Mouse (Mus musculus) stomach, embryonic 15.5 days (tissue): Measurements from ENCODE around the gene Slc44a5. TPM values are rescaled to one million over a fixed set of nuclear protein-coding genes. Genes with fewer than 3 reads are reported as not detected.

ENCODE experiments used
- ATAC-seq: fragments of 200-750 bp; cut with Nextera tagmentation; 2 replicates; pipeline ENCODE4 v1.8.0; 2017; ENCODE audit warnings: low read depth, moderate number of reproducible peaks, moderate TSS enrichment; ENCODE audit not compliant: insufficient read depth, low FRiP score
- H3K27ac ChIP-seq: fragments of 300-500 bp; sonication (generic); 2 replicates; pipeline ENCODE4 v1.5.1; 2015; ENCODE audit warnings: mild to moderate bottlenecking, inconsistent platforms
- H3K27me3 ChIP-seq: fragments of 300-500 bp; sonication (generic); replicated peaks from 2 replicates; pipeline ENCODE4 v1.6.1; 2015; ENCODE audit warnings: inconsistent platforms
- H3K36me3 ChIP-seq: fragments of 300-500 bp; sonication (generic); 2 replicates; pipeline ENCODE4 v1.6.1; 2015; ENCODE audit warnings: inconsistent platforms
- H3K4me1 ChIP-seq: fragments of 300-500 bp; sonication (generic); 2 replicates; pipeline ENCODE4 v1.6.1; 2015; ENCODE audit warnings: inconsistent platforms
- H3K4me2 ChIP-seq: fragments of 300-500 bp; sonication (generic); 2 replicates; pipeline ENCODE4 v1.6.1; 2015; ENCODE audit warnings: mild to moderate bottlenecking, inconsistent platforms
- H3K4me3 ChIP-seq: fragments of 300-500 bp; sonication (generic); replicated peaks from 2 replicates; pipeline ENCODE4 v1.5.1; 2015; ENCODE audit warnings: inconsistent platforms
- H3K9ac ChIP-seq: fragments of 300-500 bp; sonication (generic); 2 replicates; pipeline ENCODE4 v1.6.1; 2015; ENCODE audit warnings: inconsistent platforms
- H3K9me3 ChIP-seq: fragments of 300-500 bp; sonication (generic); 2 replicates; pipeline ENCODE4 v1.6.1; 2016; ENCODE audit warnings: inconsistent platforms
- WGBS: fragments of 180-500 bp; shearing (Covaris S2); methylation state at CpG from one replicate; pipeline ENCODE4 v1.1.7; 2015; 5-methylcytosine and 5-hydroxymethylcytosine counted together
- polyA plus RNA-seq: library from polyadenylated mRNA; unstranded; fragments of >200 nt; fragmentation: Nextera tagmentation; extraction: Ambion mirVana; gene quantifications from 2 replicates; pipeline ENCODE4 v1.2.1, GENCODE M21; 2015

The Slc44a5 gene
- polyA plus RNA-seq, 1 experiment from 2014 or later: 0.78 TPM

DNA sequence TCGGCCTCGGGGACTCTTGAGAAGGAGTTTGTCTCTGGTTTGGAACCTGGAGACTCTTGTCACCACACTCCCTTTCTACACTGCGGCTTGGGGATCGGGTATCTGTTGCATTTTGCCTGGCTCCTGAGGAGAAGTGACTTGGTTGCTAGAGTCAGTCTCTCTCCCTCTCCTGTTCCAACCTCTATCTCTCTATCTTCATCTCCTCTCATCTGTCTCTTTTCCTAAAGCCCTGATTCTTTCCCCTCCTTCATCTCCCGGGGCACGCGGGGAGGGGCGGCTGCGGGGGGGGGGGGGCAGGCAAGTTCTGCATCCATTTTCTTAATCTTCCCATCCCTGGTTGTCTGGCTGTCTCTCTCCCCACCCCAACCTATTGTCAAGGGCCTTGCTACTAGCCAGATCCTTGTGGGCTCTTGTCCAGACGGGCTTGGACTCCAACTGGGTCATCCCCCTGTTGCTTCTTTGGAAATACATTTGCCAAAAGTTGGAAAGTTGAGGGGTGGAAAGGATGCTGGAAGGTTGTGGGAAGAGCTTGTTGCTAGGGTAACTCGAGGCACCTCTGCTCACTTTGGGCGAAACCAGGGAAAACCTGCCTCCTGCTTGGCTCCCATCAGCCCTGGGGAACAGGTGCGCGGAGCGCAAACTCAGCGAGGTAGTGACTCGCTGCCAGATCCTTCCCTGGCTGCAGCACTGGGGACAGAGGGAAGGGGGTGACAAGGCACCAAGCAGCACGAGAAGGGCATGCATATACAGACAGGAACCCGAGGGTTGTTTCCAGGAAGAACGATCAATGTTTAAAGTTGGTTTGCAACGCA is 919 bp downstream of the Slc44a5 start:
- no peak for ATAC-seq
- peak overlapping the region; percentile 54 for H3K4me3 ChIP-seq
- H3K27me3 ChIP-seq: peaks cover 21% of the 10 kb centered on the region
- no peaks in the 10 kb centered on the region for H3K9me3 ChIP-seq
- H3K4me2 ChIP-seq: peak overlapping the region; percentile 95
- no peaks in the 10 kb centered on the region for H3K36me3 ChIP-seq
- WGBS: 9% methylated on average over 21 of the region's 21 CpGs
- H3K4me1 ChIP-seq: 0 out of 2 replicates have a peak, but pooled peaks cover 10% of the 10 kb centered on the region
- H3K27ac ChIP-seq: no peak overlapping the region
- 0 out of 2 replicates have a peak overlapping the region, but pooled peaks have one; percentile 19 for H3K9ac ChIP-seq

DNA sequence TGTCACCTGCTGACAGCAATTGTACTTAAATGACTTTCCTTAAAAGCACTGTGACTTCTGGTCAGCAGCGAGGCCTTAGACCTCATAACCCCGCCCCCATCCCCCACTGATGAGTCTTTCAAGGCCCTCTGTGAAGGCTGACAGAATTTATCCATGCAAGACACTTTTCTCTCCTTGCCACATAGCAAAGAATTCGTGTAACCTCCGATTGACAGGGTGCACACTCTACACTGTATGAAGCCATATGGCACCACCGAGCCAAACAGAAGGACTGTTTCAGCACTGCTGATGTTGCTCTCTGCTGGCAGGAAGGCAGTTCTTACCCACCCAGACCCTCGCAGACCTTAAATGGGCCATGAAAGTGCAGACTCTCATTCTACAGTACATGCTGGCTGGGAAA is 1.8 kb downstream of the Slc44a5 start:
- no peak overlapping the region for H3K27ac ChIP-seq
- H3K9me3 ChIP-seq: no peaks in the 10 kb centered on the region
- H3K4me1 ChIP-seq: 0 out of 2 replicates have a peak, but pooled peaks cover 10% of the 10 kb centered on the region
- H3K9ac ChIP-seq: no peak overlapping the region
- no peak overlapping the region for H3K4me2 ChIP-seq
- ATAC-seq: no peak
- WGBS: 16% methylated on average over 6 of the region's 6 CpGs
- H3K27me3 ChIP-seq: peaks cover 21% of the 10 kb centered on the region
- H3K36me3 ChIP-seq: no peaks in the 10 kb centered on the region
- no peak overlapping the region for H3K4me3 ChIP-seq

DNA sequence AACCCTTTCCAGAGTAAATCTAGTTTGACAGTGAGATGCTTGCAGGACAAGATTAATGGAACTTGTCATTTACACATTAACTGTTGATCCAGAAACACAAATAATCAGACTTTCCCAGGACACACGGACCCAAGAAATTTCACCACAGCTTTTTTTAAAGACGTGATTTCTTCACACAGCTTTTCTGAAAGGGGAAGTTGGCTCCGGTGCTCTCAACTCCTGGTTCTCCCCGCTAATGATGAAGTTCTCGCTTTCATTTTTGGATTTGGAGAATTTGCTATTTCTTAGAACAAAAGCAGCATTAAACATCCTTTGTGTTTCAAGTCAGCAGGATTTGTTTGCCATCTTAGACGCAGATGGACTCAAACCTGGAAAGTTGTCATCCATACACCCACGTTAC is 2.6 kb downstream of the Slc44a5 start:
- no peak for ATAC-seq
- Histone ChIP-seq H3K27ac (no peak overlapping the region), H3K4me2 (no peak overlapping the region), H3K9me3 (no peaks in the 10 kb centered on the region), H3K4me3 (no peak overlapping the region), H3K36me3 (no peaks in the 10 kb centered on the region), H3K4me1 (0 out of 2 replicates have a peak, but pooled peaks cover 10% of the 10 kb centered on the region), H3K27me3 (peaks cover 21% of the 10 kb centered on the region), H3K9ac (no peak overlapping the region)
- 75% methylated on average over 7 of the region's 7 CpGs for WGBS

DNA sequence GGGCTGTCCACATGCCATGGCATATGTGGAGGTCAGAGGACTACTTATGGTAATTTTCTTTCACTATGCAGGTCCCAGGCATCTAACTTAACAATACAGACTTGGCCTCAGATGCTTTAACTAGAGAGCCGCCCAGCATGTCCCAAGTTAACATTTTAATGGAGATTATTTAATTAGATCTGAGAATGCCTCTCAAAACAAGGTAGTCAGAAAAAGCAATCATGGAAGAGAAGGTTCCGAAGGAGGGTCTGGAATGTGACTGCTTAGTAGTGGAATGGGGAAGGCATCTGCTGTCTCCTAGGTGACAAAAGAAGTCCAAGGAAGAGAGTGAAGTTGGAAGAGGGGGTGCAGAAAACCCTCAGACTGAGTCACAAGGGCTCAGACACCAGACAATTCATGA is 7.4 kb downstream of the Slc44a5 start:
- no peak for ATAC-seq
- 75% methylated on average over 2 of the region's 2 CpGs for WGBS

DNA sequence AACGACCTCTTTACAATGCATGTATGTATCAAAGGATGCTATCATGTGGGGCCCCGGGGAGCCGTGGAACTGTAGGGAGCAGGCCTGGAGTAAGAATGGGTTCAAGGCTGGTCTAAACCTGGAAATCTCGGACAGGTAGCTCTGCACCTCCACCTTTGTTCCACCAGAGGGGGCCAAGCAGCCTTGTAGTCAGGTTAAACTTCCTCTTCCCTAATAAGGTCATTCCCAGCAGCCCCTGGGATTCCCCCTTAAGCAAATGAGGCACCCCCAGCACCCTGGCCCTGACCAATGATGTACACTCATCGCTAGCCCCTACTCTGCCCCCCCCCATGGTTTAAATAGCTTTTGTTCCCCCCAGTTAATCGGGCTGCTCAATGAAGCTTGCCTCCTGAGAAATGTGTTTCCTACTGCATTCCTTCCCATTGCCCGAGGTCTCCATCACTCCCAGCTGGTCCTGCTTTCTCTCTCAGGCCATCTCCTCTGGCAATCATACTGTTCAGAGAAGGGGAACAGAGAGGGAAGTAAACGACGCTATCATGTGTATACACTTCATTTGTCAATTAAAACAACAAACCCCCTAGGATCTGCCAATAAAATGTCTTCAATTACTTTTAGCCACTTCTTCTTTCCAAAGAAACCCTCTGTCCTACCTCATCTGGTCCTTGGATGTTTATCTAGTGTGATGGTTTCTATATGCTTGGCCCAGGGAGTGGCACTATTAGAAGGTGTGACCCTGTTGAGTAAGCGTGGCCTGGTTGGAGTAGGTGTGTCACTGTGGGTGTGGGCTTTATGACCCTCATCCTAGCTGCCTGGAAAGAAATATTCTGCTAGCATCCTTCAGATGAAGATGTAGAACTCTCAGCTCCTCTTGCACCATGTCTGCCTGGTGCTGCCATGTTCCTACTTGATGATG is 11.4 kb downstream of the Slc44a5 start:
- Histone ChIP-seq H3K27ac (no peak overlapping the region), H3K36me3 (no peaks in the 10 kb centered on the region), H3K4me2 (no peak overlapping the region), H3K9me3 (no peaks in the 10 kb centered on the region), H3K9ac (no peak overlapping the region), H3K4me1 (no peaks in the 10 kb centered on the region), H3K4me3 (no peak overlapping the region), H3K27me3 (no peaks in the 10 kb centered on the region)
- peak; percentile 14; the same call in 1 of the 2 replicates for ATAC-seq
- WGBS: 56% methylated on average over 10 of the region's 10 CpGs

More for the DNA sequence above, 7.4 kb downstream of the Slc44a5 start:
- H3K36me3 ChIP-seq: no peaks in the 10 kb centered on the region
- H3K4me3 ChIP-seq: no peak overlapping the region
- H3K9me3 ChIP-seq: no peaks in the 10 kb centered on the region
- H3K27me3 ChIP-seq: no peaks in the 10 kb centered on the region
- H3K9ac ChIP-seq: no peak overlapping the region
- H3K27ac ChIP-seq: no peak overlapping the region
- H3K4me2 ChIP-seq: no peak overlapping the region
- H3K4me1 ChIP-seq: no peaks in the 10 kb centered on the region

DNA sequence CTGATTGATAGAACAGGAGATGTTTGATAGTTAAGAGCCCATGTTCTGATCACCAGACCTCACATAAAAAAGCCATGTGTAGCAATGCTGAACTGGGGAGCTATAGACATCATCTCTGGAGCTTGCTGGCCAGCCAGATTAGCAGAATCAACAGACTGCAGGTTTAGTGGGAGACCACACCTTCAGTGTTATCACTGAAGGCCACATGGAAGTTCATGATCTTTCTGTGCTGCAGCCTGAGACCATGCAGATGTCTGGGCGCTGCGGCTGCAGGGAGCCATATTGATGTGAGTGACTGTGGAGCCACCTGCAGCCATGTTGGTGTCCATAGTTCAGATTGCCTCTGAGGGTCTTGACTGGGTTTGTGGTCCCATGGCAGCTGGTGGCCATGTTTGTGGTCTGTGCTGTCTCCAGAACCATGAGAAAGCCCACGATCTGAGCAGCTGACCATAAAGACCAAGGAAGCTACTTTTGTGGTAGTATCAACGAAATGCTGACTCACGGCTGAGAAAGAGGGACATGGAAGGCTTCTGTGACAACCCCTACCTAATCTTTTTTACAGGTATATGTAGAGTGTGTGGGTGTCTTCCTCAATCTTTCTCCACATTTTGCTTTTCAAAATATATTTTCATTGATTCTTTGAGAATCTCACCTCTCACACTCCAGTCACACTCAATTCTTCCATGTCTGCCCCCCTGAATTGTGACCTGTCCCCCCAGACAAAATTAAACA is 26.7 kb downstream of the Slc44a5 start:
- H3K9ac ChIP-seq: no peak overlapping the region
- ATAC-seq: peak; percentile 31; the same call in 1 of the 2 replicates
- H3K27ac ChIP-seq: no peak overlapping the region
- H3K9me3 ChIP-seq: no peaks in the 10 kb centered on the region
- WGBS: 90% methylated on average over 5 of the region's 5 CpGs
- no peak overlapping the region for H3K4me3 ChIP-seq
- no peaks in the 10 kb centered on the region for H3K4me1 ChIP-seq
- no peak overlapping the region for H3K4me2 ChIP-seq
- no peaks in the 10 kb centered on the region for H3K36me3 ChIP-seq
- no peaks in the 10 kb centered on the region for H3K27me3 ChIP-seq

DNA sequence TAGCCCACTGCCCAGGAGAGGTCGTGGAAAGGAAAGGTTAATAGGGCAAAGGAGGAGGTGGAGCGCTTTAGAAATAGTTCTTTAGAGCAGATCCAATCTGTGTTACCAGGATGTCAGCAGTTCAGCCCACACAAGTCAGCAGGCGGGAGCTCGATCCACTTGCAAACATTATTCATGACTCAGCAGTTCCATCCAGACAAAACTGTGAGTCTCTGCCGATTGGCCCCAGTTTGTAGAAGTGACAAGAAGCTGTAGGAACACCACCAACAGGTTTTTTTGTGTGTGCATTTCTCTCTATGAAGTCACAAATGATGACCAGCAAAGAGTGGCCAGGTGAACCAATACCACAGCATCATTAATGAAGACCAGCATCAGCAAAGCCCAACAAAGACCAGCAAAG is 28.1 kb downstream of the Slc44a5 start:
- no peaks in the 10 kb centered on the region for H3K4me1 ChIP-seq
- ATAC-seq: no peak
- no peak overlapping the region for H3K27ac ChIP-seq
- WGBS: 78% methylated on average over 5 of the region's 5 CpGs
- no peaks in the 10 kb centered on the region for H3K9me3 ChIP-seq
- H3K27me3 ChIP-seq: no peaks in the 10 kb centered on the region
- H3K9ac ChIP-seq: no peak overlapping the region
- H3K36me3 ChIP-seq: no peaks in the 10 kb centered on the region
- no peak overlapping the region for H3K4me2 ChIP-seq
- no peak overlapping the region for H3K4me3 ChIP-seq

DNA sequence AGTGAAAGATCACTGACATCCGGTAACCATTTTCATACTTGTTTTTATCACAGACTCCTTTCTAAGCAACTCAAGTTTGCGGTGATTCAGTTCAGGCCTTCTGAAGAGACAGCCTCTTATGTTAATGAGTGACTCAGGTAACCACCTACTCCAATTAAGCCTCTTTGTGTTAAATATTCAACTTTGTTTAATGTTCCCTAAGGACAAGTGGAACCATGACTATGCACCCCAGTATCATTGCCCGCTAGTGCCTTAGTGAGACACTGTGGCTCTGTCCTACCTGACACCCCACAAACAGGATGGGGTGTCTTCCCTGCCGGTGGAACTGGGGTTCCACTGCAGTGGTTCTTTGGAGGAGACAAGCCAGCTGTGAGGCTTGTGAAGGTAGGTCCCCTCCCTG is 73.6 kb downstream of the Slc44a5 start:
- WGBS: 88% methylated on average over 4 of the region's 4 CpGs
- no peaks in the 10 kb centered on the region for H3K36me3 ChIP-seq
- ATAC-seq: no peak
- H3K4me2 ChIP-seq: no peak overlapping the region
- H3K27ac ChIP-seq: no peak overlapping the region
- no peaks in the 10 kb centered on the region for H3K9me3 ChIP-seq
- no peak overlapping the region for H3K9ac ChIP-seq
- no peaks in the 10 kb centered on the region for H3K27me3 ChIP-seq
- H3K4me3 ChIP-seq: no peak overlapping the region
- H3K4me1 ChIP-seq: no peaks in the 10 kb centered on the region

DNA sequence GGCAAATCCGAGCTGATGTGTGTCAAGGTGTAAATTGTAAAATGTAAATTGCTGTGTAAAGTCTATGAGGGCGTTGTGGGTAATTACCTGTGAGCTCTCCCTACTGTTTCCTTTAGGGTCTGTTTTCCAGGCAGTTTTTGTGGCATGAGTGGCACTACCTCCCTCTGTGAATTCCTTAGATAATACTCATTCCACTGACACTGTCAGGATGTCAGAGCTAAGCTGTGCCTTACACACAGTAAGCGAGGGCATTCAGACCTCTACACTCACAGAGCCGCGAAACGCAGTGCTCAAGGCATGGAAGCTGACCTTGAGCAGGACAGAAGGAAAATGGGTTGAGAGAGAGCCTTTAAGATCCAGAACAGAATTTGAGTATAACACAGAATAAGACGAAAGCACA is 80.1 kb downstream of the Slc44a5 start:
- 68% methylated on average over 7 of the region's 7 CpGs for WGBS
- no peaks in the 10 kb centered on the region for H3K27me3 ChIP-seq

DNA sequence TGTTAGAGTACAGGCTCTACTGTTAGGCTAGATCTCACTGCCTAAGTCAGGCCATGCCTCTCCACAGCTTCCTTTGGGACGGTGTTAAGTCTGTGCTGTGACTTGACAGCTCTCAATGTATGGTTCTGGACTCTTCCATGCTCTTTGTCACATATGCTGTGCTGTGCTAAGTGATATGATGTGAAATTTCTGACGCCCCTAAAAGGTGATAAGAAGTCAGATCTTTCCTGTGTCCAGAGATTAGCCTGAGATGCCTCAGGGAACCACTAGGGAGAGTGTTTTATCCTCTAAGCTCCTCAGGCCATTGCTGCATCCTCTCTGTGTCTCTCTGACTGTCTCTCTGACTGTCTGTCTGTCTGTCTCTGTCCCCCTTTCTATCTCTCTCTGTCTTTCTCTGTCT is 84.2 kb downstream of the Slc44a5 start:
- Histone ChIP-seq H3K27ac (no peak overlapping the region), H3K27me3 (no peaks in the 10 kb centered on the region), H3K9ac (no peak overlapping the region), H3K4me3 (no peak overlapping the region), H3K4me2 (no peak overlapping the region), H3K4me1 (no peaks in the 10 kb centered on the region), H3K36me3 (no peaks in the 10 kb centered on the region), H3K9me3 (no peaks in the 10 kb centered on the region)
- no peak for ATAC-seq
- WGBS: 70% methylated on average over 2 of the region's 2 CpGs

More for the DNA sequence above, 80.1 kb downstream of the Slc44a5 start:
- Histone ChIP-seq H3K27ac (no peak overlapping the region), H3K9me3 (no peaks in the 10 kb centered on the region), H3K4me1 (no peaks in the 10 kb centered on the region), H3K4me2 (no peak overlapping the region), H3K9ac (no peak overlapping the region), H3K36me3 (no peaks in the 10 kb centered on the region), H3K4me3 (no peak overlapping the region)
- no peak for ATAC-seq

DNA sequence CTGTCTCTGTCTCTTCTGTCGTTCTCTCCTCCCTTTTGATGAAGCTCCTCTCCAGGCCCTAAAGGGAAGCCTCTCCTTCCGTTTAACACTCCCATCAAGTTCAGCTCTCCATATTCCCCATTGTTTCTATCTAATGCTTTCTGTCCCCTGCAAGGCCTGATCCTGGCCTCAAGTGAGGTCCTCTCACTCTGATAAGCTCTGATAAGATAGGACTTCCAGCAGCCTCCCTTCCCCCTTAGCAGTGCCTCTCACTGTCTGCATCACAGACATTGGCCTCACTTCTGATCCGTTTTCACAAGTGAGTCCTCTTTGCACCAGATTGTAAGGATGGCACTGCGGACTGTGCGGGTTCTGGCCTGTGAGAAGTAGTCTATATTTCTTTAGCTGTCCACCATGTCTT is 85.0 kb downstream of the Slc44a5 start:
- no peak overlapping the region for H3K9ac ChIP-seq

More for the DNA sequence above, 85.0 kb downstream of the Slc44a5 start:
- WGBS: 71% methylated on average over 5 of the region's 5 CpGs
- H3K4me2 ChIP-seq: no peak overlapping the region
- H3K27ac ChIP-seq: no peak overlapping the region
- ATAC-seq: no peak
- no peaks in the 10 kb centered on the region for H3K27me3 ChIP-seq
- no peaks in the 10 kb centered on the region for H3K36me3 ChIP-seq
- no peaks in the 10 kb centered on the region for H3K9me3 ChIP-seq
- no peak overlapping the region for H3K4me3 ChIP-seq
- H3K4me1 ChIP-seq: no peaks in the 10 kb centered on the region
